Mouse (Mus musculus) ZHBTc4 (cell line): ENCODE measurements around the gene Cwc25.
A peak's percentile ranks its signal among the peaks of the same experiment; 100 is the strongest.

Source experiments
- DNase-seq: peaks from one replicate; pipeline ENCODE4 v3.0.0-alpha.2; 2011; ENCODE audit warnings: low read depth, low spot score

Cwc25 gene

GRCm38 (mm10) chr11:97766154-97766881, at the start of gene Cwc25:
Gene Cwc25 (minus strand): TSS chr11:97766556.
- peak; percentile 97 for DNase-seq

GRCm38 (mm10) chr11:97815736-97816135, 49.4 kb upstream of the Cwc25 start:
- DNase-seq, result peak; percentile 60

GRCm38 (mm10) chr11:97813746-97814515, 47.6 kb upstream of the Cwc25 start:
- no peak for DNase-seq

GRCm38 (mm10) chr11:97813085-97813484, 46.7 kb upstream of the Cwc25 start:
- peak; percentile 67 for DNase-seq

- DNase-seq, result no peak
These were observed 46.1 kb upstream of the Cwc25 start for GRCm38 (mm10) chr11:97812491-97812921.

- no peak for DNase-seq
These were observed 45.4 kb upstream of the Cwc25 start for GRCm38 (mm10) chr11:97811569-97812362.

- DNase-seq, result no peak
These were observed 44.6 kb upstream of the Cwc25 start for GRCm38 (mm10) chr11:97810970-97811369.

GRCm38 (mm10) chr11:97810356-97810755, 44.0 kb upstream of the Cwc25 start:
- no peak for DNase-seq

- DNase-seq, result no peak
These were observed 43.1 kb upstream of the Cwc25 start for GRCm38 (mm10) chr11:97809235-97810121.

GRCm38 (mm10) chr11:97808621-97809234, 42.4 kb upstream of the Cwc25 start:
- peak; percentile 80 for DNase-seq

GRCm38 (mm10) chr11:97808093-97808492, 41.7 kb upstream of the Cwc25 start:
- DNase-seq, result peak; percentile 71

GRCm38 (mm10) chr11:97807626-97808025, 41.3 kb upstream of the Cwc25 start:
- no peak for DNase-seq

GRCm38 (mm10) chr11:97806613-97806964, 40.2 kb upstream of the Cwc25 start:
- no peak for DNase-seq

GRCm38 (mm10) chr11:97805662-97806612, 39.6 kb upstream of the Cwc25 start:
- DNase-seq, result peak; percentile 64

GRCm38 (mm10) chr11:97804841-97805661, 38.7 kb upstream of the Cwc25 start:
- no peak for DNase-seq

GRCm38 (mm10) chr11:97803847-97804246, 37.5 kb upstream of the Cwc25 start:
- no peak for DNase-seq

GRCm38 (mm10) chr11:97802495-97802894, 36.1 kb upstream of the Cwc25 start:
- DNase-seq, result no peak

- DNase-seq, result no peak
These were observed 35.8 kb upstream of the Cwc25 start for GRCm38 (mm10) chr11:97802194-97802470.
